Mouse (Mus musculus): ENCODE measurements around the gene Olfr1101.

The Olfr1101 gene

DNA sequence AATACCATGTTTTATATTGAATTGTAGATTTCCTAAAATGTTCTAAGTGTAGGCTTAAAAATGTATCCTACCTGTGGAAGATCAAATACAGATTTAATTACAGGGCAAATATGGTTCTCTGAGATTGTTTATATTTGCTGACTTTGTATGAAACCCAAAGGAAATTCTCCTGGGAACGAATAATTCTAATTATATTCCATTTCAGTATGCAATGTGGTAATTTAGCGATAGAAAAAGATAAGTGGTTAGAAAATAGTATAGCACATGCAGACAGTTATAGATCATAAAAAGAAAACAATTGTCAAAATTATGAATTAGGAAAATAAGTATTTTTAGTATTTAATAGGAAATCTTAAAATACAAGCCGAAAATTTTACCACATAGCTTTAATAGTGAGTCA, at the start of gene Olfr1101:
Gene Olfr1101, minus strand, starts transcription at position 101 of the 400 bp plus-strand sequence.
- DNase-seq (ENCODE audit: low read depth, low spot score): no peak

- no peak for DNase-seq (ENCODE audit: low read depth, low spot score)
Measured at GRCm38 (mm10) chr2:87036431-87036830, 45.4 kb upstream of the Olfr1101 start, which contains the start of gene Olfr1105. TSS of gene Olfr1105 (minus strand) at chr2:87036531.

GRCm38 (mm10) chr2:87026980-87027379, 36.0 kb upstream of the Olfr1101 start, which contains the start of gene Olfr1104:
TSS of gene Olfr1104 (minus strand) at chr2:87027080.
- no peak for DNase-seq (ENCODE audit: low read depth, low spot score)

GRCm38 (mm10) chr2:86998098-86998497, 7.1 kb upstream of the Olfr1101 start, which contains the start of gene Olfr1102:
TSS of gene Olfr1102 (plus strand) at chr2:86998398.
- no peak for DNase-seq (ENCODE audit: low read depth, low spot score)

DNA sequence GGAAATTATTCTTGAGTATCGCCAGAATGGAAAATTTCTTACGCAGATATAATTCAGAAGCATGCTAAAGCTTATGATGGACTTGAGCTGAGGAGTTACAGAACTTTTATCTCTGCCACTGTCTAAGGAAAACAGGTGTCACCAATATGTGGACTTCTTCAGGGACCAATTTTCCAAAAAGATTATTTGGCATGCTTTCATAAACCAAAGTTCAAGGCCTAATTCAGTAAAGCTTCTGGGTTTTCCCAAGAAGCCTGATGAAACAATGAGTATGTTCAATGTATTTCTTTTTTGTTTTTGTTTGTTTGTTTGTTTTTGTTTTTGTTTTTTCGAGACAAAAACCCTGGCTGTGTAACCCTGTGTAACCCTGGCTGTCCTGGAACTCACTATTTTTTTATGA, 11.2 kb downstream of the Olfr1101 start, which contains the start of gene Olfr1100:
Gene Olfr1100, minus strand, starts transcription at position 101 of the 400 bp plus-strand sequence.
- DNase-seq (ENCODE audit: low read depth, low spot score): no peak

- DNase-seq (ENCODE audit: low read depth, low spot score): no peak
Measured at GRCm38 (mm10) chr2:86960593-86960992, 30.4 kb downstream of the Olfr1101 start, which contains the start of gene Olfr1099. TSS of gene Olfr1099 (minus strand) at chr2:86960693.
